Mouse (Mus musculus): ENCODE measurements at regions not wholly inside any gene's neighbourhood (a gene's known extent, or its start where the extent isn't known, plus 50 kb on each side); places are given as distances from the start of the nearest gene placed in this dataset.

DNA sequence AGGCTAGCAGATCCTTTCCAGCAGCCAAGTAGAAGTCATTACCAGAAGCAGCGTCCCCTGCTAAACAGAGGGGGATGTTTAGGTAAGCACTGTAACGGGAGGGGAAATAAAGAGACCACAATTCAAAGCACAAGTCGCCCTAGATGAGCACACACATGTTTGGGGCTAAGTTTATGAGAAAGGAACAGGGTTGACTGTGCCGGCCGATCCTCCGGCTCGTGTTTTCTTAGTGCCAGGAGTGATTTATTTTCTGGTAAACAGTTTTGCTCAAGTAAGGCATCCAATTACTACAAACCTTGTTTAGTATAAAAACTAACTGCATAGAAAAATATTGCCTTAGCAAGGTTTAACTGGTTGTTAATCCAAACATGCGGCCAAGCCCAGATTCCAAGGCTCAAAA, 178.1 kb downstream of the Clic5 start:
- Histone ChIP-seq H3K4me1 (ENCODE audit: control insufficient read depth, insufficient read depth, low read length) (no peaks in the 10 kb centered on the region), H3K4me3 (ENCODE audit: insufficient read depth, low read depth, low read length) (no peak overlapping the region), H3K27ac (ENCODE audit: insufficient read depth, low read depth, low read length) (no peak overlapping the region)
- no peak for TF ChIP-seq POLR2A (IDR thresholded peaks at IDR 0.05; ENCODE audit: insufficient read depth, low read depth, low read length)
- no peak for TF ChIP-seq CTCF (IDR thresholded peaks at IDR 0.05; ENCODE audit: insufficient read depth, low read depth, low read length)
- 80% methylated on average over 8 of the region's 8 CpGs for WGBS

DNA sequence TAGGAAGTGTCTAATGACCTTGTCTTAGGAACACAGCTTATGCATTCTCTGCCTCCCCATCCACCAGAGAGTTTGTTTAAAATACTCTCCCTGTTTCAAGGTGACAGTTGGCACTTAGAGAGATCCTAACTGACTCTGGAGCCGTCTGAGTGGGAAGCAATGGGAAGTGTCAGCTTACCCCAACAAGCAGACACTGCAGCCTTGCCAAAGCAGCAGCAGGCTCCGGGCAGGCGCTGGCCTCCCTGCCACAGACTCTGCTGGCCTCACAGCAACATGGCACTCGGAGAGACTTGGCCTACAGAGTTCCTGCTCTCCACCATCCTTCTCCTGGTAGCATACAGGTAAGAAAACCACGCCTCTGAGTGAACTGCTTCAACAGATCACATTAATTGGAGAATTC, 179.2 kb downstream of the Clic5 start:
- Histone ChIP-seq H3K4me1 (ENCODE audit: control insufficient read depth, insufficient read depth, low read length) (no peaks in the 10 kb centered on the region), H3K27ac (ENCODE audit: insufficient read depth, low read depth, low read length) (no peak overlapping the region), H3K4me3 (ENCODE audit: insufficient read depth, low read depth, low read length) (no peak overlapping the region)
- TF ChIP-seq POLR2A (IDR thresholded peaks at IDR 0.05; ENCODE audit: insufficient read depth, low read depth, low read length) (no peak), CTCF (IDR thresholded peaks at IDR 0.05; ENCODE audit: insufficient read depth, low read depth, low read length) (no peak)
- 58% methylated on average over 5 of the region's 5 CpGs for WGBS

DNA sequence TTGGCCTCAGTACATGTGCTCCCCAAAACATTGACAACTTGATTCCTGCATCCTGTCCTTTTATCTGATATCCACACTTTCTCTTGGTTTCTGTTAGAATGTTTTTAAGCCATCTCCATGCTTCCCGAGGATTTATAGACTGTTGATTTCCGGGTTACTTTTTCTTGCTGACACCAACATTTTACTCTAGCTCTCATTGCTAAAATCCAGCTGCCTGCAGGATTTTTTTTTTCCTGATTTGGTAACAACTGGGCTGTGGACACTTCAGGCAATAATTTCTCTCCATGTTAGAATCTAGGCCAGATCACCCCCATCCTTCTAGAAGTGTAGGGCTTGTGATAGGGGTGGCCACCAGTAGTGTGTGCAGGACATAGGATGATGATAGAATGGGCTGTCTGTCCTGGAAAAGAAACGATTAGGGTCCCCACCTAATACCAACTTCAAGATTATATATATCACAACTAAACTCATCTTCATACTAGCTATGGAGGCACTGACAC, 182.6 kb downstream of the Clic5 start:
- TF ChIP-seq CTCF (IDR thresholded peaks at IDR 0.05; ENCODE audit: insufficient read depth, low read depth, low read length) (no peak), POLR2A (IDR thresholded peaks at IDR 0.05; ENCODE audit: insufficient read depth, low read depth, low read length) (no peak)
- Histone ChIP-seq H3K4me3 (ENCODE audit: insufficient read depth, low read depth, low read length) (no peak overlapping the region), H3K27ac (ENCODE audit: insufficient read depth, low read depth, low read length) (no peak overlapping the region), H3K4me1 (ENCODE audit: control insufficient read depth, insufficient read depth, low read length) (no peaks in the 10 kb centered on the region)
- WGBS: 88% methylated on average over 3 of the region's 3 CpGs

DNA sequence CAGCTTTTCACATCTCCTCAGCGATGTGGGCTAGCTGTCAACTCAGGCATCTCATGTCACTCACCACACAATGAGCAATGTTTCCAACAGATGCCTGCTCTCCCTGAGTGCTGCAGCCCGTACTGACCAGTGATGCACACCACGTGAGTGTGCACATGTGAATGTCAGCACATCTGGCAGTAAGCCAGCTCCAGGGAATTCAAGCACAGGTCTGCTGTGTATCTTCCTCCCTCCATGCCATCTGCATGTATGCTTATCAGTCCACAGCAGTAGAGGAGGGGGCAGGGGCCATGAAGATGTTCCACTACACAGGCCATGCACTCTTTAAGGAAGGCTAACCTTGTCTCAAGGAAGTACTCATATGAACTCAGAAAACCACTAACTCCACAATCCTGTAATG, 183.2 kb downstream of the Clic5 start:
- WGBS: 73% methylated on average over 3 of the region's 3 CpGs
- Histone ChIP-seq H3K4me3 (ENCODE audit: insufficient read depth, low read depth, low read length) (no peak overlapping the region), H3K4me1 (ENCODE audit: control insufficient read depth, insufficient read depth, low read length) (no peaks in the 10 kb centered on the region), H3K27ac (ENCODE audit: insufficient read depth, low read depth, low read length) (no peak overlapping the region)
- no peak for TF ChIP-seq CTCF (IDR thresholded peaks at IDR 0.05; ENCODE audit: insufficient read depth, low read depth, low read length)
- TF ChIP-seq POLR2A (IDR thresholded peaks at IDR 0.05; ENCODE audit: insufficient read depth, low read depth, low read length): no peak

DNA sequence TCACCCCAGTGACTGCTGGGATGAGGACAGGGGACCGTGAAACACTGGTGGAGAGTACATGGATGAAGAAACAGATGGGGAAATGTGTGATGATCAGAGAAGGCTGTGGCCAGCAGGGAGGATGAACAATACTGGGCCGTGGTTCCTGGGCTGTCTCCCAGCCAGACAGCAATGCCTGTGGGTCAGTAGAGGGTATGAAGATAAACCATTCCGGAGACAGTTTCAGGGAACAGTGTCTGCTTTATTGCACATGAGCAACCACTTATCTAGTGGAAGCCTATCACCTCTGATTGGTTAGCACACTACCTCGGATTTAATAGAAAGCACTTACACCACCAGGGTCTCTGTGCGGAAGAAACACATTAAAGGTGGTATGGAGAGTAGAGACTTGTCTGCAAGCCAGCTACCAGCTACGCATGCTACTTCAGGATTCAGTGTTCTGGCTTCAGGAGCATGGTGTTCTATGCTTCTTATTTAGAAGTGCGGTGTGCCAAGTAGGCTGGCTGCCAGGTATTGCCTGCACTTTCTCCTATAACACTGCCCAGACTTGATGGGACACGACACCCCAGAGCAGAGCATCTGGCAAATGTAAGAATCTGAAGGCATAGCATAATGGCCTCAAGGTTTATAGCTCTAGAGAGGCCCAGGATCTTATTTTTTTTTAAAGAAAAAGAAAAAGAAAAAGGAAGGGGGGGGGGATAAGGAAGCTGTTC, 185.5 kb downstream of the Clic5 start:
- Histone ChIP-seq H3K4me1 (ENCODE audit: control insufficient read depth, insufficient read depth, low read length) (no peaks in the 10 kb centered on the region), H3K27ac (ENCODE audit: insufficient read depth, low read depth, low read length) (no peak overlapping the region), H3K4me3 (ENCODE audit: insufficient read depth, low read depth, low read length) (no peak overlapping the region)
- TF ChIP-seq CTCF (IDR thresholded peaks at IDR 0.05; ENCODE audit: insufficient read depth, low read depth, low read length): no peak
- no peak for TF ChIP-seq POLR2A (IDR thresholded peaks at IDR 0.05; ENCODE audit: insufficient read depth, low read depth, low read length)
- 84% methylated on average over 8 of the region's 8 CpGs for WGBS

DNA sequence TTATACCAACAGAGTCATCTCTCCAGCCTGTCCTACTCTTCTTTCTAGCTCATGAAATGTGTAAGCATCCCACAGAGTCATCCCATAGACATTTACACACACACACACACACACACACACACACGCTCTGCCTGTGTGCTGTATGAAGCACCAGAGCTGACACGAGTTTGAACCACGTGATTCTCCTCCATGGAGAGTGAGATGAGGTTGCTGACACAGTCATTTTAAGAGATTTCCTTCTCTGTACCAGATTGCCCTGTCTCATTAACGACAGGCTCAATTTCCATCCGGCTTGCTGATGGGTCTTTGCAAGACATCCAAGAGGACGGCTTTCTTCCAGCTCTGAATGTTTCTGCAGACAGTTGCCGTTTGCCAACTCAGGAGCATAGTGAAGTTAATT, 190.0 kb downstream of the Clic5 start:
- Histone ChIP-seq H3K4me1 (ENCODE audit: control insufficient read depth, insufficient read depth, low read length) (no peaks in the 10 kb centered on the region), H3K27ac (ENCODE audit: insufficient read depth, low read depth, low read length) (no peak overlapping the region), H3K4me3 (ENCODE audit: insufficient read depth, low read depth, low read length) (no peak overlapping the region)
- WGBS: 65% methylated on average over 7 of the region's 7 CpGs
- TF ChIP-seq POLR2A (IDR thresholded peaks at IDR 0.05; ENCODE audit: insufficient read depth, low read depth, low read length): no peak
- no peak for TF ChIP-seq CTCF (IDR thresholded peaks at IDR 0.05; ENCODE audit: insufficient read depth, low read depth, low read length)

DNA sequence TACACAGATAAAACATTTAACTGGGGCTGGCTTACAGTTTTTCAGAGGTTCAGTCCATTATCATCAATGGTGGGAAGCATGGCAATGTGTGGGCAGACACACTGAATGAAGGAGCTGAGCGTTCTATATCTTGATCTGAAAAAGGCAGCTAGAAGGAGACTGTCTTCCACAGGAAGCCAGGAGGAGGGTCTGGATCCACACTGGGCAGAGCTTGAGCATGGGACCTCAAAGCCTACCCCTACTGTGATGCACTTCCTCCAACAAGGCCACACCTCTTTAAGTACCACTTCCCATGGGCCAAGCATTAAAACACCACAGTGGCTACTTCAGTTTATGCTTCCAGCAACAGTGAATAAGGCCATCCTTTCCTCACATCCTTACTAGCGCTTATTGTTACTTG, 200.5 kb downstream of the Clic5 start:
- no peak for TF ChIP-seq POLR2A (IDR thresholded peaks at IDR 0.05; ENCODE audit: insufficient read depth, low read depth, low read length)
- TF ChIP-seq CTCF (IDR thresholded peaks at IDR 0.05; ENCODE audit: insufficient read depth, low read depth, low read length): no peak
- Histone ChIP-seq H3K4me1 (ENCODE audit: control insufficient read depth, insufficient read depth, low read length) (no peaks in the 10 kb centered on the region), H3K4me3 (ENCODE audit: insufficient read depth, low read depth, low read length) (no peak overlapping the region), H3K27ac (ENCODE audit: insufficient read depth, low read depth, low read length) (no peak overlapping the region)
- WGBS: 97% methylated on average over 2 of the region's 2 CpGs

DNA sequence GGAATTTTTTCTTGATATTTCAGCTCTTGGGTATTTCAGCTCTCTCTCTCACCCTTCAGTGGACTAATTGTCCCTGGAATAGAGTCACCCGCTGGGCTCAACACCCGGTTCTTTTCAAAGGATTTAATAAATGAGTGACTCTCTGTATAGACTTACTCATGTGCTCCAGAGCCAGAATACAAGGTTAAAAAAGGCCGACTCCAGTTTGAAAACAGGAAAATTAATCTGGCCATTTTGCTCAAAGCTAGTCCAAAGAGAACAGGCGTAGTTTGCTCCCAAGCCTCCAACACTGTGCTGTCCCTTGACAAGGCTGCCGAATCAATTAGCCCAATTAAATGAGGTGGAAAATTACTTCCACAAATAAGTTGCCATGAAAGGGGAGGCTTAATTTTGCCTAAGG, 209.4 kb downstream of the Clic5 start:
- H3K27ac ChIP-seq (ENCODE audit: insufficient read depth, low read depth, low read length): no peak overlapping the region
- H3K4me3 ChIP-seq (ENCODE audit: insufficient read depth, low read depth, low read length): no peak overlapping the region
- peaks cover 4% of the 10 kb centered on the region; the same call in 1 of the 2 replicates for H3K4me1 ChIP-seq (ENCODE audit: control insufficient read depth, insufficient read depth, low read length)
- no peak for TF ChIP-seq POLR2A (IDR thresholded peaks at IDR 0.05; ENCODE audit: insufficient read depth, low read depth, low read length)
- TF ChIP-seq CTCF (IDR thresholded peaks at IDR 0.05; ENCODE audit: insufficient read depth, low read depth, low read length): no peak
- WGBS: 21% methylated on average over 5 of the region's 5 CpGs

DNA sequence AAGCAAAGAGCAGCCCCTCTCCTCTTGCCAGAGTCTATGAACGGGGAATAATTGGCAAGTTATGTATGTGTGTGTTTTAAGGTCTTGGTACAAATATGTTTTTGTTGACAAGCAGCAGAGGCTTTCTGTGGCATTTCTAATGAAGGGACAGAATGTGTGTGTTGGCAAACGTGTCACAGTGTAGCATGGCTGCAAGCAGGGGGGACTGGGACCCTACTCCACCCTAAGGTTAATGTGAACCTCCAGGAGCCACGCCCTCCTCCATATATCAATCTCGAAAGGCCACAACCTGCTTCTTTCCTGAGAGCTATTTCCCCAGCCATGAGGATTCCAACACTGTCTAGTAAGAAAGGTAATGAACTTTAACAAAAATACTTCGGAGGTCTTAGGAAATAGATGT, 209.8 kb downstream of the Clic5 start:
- Histone ChIP-seq H3K4me3 (ENCODE audit: insufficient read depth, low read depth, low read length) (no peak overlapping the region), H3K4me1 (ENCODE audit: control insufficient read depth, insufficient read depth, low read length) (peaks cover 4% of the 10 kb centered on the region; the same call in 1 of the 2 replicates), H3K27ac (ENCODE audit: insufficient read depth, low read depth, low read length) (no peak overlapping the region)
- TF ChIP-seq POLR2A (IDR thresholded peaks at IDR 0.05; ENCODE audit: insufficient read depth, low read depth, low read length) (no peak), CTCF (IDR thresholded peaks at IDR 0.05; ENCODE audit: insufficient read depth, low read depth, low read length) (no peak)
- WGBS: 47% methylated on average over 5 of the region's 5 CpGs

All from olfactory bulb, adult 2 months (tissue).